Mouse (Mus musculus) liver, adult 2 months (tissue): ENCODE data around the gene Irf2bp2. TPM values are rescaled to one million over a fixed set of nuclear protein-coding genes. Genes with fewer than 3 reads are reported as not detected.

ENCODE experiments used
- DNase-seq: peaks from one replicate; pipeline ENCODE4 v3.0.0-alpha.2; 2011; ENCODE audit warnings: low read depth, low spot score; ENCODE audit errors: extremely low read depth
- H3K27ac ChIP-seq: fragments of 200-500 bp; replicated peaks from 2 replicates; pipeline ENCODE4 v1.5.1; 2012; ENCODE audit warnings: low read depth, mild to moderate bottlenecking, control low read depth, inconsistent platforms, low read length; ENCODE audit not compliant: insufficient read depth
- H3K27me3 ChIP-seq: fragments of 200-500 bp; 2 replicates; pipeline ENCODE4 v1.6.1; 2012; ENCODE audit warnings: mild to moderate bottlenecking, moderate library complexity, low read length, inconsistent platforms; ENCODE audit not compliant: control insufficient read depth, insufficient read depth
- H3K36me3 ChIP-seq: fragments of 200-500 bp; 2 replicates; pipeline ENCODE4 v1.6.1; 2012; ENCODE audit warnings: low read length, inconsistent platforms; ENCODE audit not compliant: control insufficient read depth, insufficient read depth
- H3K4me1 ChIP-seq: fragments of 200-500 bp; 2 replicates; pipeline ENCODE4 v1.6.1; 2011; ENCODE audit warnings: low read length; ENCODE audit not compliant: control insufficient read depth, insufficient read depth
- H3K4me3 ChIP-seq: fragments of 200-500 bp; 2 replicates; pipeline ENCODE4 v1.5.1; 2011; ENCODE audit warnings: low read depth, mild to moderate bottlenecking, control low read depth, low read length, moderate library complexity; ENCODE audit not compliant: insufficient read depth
- H3K79me2 ChIP-seq: fragments of 200-500 bp; 2 replicates; pipeline ENCODE4 v1.6.1; 2012; ENCODE audit warnings: inconsistent platforms, mild to moderate bottlenecking, low read length, moderate library complexity; ENCODE audit not compliant: control insufficient read depth, insufficient read depth
- H3K9ac ChIP-seq: fragments of 200-500 bp; 2 replicates; pipeline ENCODE4 v1.6.1; 2012; ENCODE audit warnings: low read depth, mild to moderate bottlenecking, control low read depth, inconsistent platforms, low read length
- CTCF ChIP-seq: fragments of 200-500 bp; IDR thresholded peaks from 2 replicates; pipeline ENCODE4 v1.5.1; 2011; ENCODE audit warnings: low read depth, low read length, control low read depth
- POLR2A ChIP-seq: fragments of 200-500 bp; IDR thresholded peaks from 2 replicates; pipeline ENCODE4 v1.6.1; 2011; ENCODE audit warnings: low read length, control low read depth; ENCODE audit not compliant: insufficient read depth; ENCODE audit errors: extremely low read depth
- WGBS: fragments of 180-500 bp; shearing (Covaris S2); methylation state at CpG from one replicate; pipeline ENCODE4 v1.1.7; 2018; 5-methylcytosine and 5-hydroxymethylcytosine counted together
- polyA plus RNA-seq: library from polyadenylated mRNA; depleted of rRNA; stranded (reverse); fragments of >200 nt; gene quantifications from 2 replicates; pipeline ENCODE4 v1.2.3, GENCODE M21; 2012
- total RNA-seq: library from RNA; depleted of rRNA; stranded (reverse); fragments of >200 nt; gene quantifications from 2 replicates; pipeline ENCODE4 v1.2.3, GENCODE M21; 2014

Irf2bp2 gene
- total and polyA plus RNA-seq, 2 experiments = 20.3 to 26.3 TPM

DNA sequence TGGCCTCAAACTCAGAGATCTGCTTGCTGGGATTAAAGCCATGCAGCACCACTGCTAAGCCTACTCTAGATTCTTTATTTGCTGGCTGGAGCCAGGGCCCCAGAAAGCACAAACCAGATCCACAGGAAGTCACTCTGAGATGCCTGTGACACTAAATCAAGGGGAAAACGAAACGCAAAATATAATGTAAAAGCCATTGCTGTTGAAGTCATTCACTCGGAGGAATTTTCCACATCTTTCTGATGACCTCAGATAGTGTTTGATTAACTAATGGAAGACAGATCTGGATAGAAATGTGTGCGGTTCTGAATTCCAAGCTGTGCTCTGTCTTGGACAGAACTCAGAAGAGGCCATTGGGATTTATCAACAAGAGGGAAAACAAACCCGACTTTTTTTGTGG is 22.9 kb upstream of the Irf2bp2 start:
- no peaks in the 10 kb centered on the region for H3K27me3 ChIP-seq
- WGBS = 70% methylated on average over 5 of the region's 5 CpGs
- no peak overlapping the region for H3K27ac ChIP-seq
- no peak overlapping the region for H3K4me3 ChIP-seq
- TF ChIP-seq CTCF (no peak), POLR2A (no peak)
- H3K36me3 ChIP-seq = no peaks in the 10 kb centered on the region
- DNase-seq = no peak
- H3K79me2 ChIP-seq = no peaks in the 10 kb centered on the region
- H3K4me1 ChIP-seq = peaks cover 9% of the 10 kb centered on the region
- H3K9ac ChIP-seq = no peak overlapping the region

GRCm38 (mm10) chr8:126615765-126616164 is 22.0 kb upstream of the Irf2bp2 start:
- WGBS = 48% methylated on average over 9 of the region's 9 CpGs

GRCm38 (mm10) chr8:126614740-126615132 is 20.9 kb upstream of the Irf2bp2 start:
- TF ChIP-seq CTCF (no peak), POLR2A (no peak)
- Histone ChIP-seq H3K36me3 (no peaks in the 10 kb centered on the region), H3K79me2 (no peaks in the 10 kb centered on the region), H3K27ac (peak overlapping the region; percentile 83), H3K27me3 (no peaks in the 10 kb centered on the region), H3K4me1 (peaks cover 9% of the 10 kb centered on the region), H3K9ac (peak overlapping the region; percentile 3; the same call in 1 of the 2 replicates), H3K4me3 (no peak overlapping the region)
- peak; percentile 63 for DNase-seq
- 40% methylated on average over 5 of the region's 5 CpGs for WGBS

More at GRCm38 (mm10) chr8:126615765-126616164, 22.0 kb upstream of the Irf2bp2 start:
- Histone ChIP-seq H3K4me3 (no peak overlapping the region), H3K79me2 (no peaks in the 10 kb centered on the region), H3K4me1 (peaks cover 9% of the 10 kb centered on the region), H3K36me3 (no peaks in the 10 kb centered on the region), H3K9ac (no peak overlapping the region; the same call in 1 of the 2 replicates), H3K27me3 (no peaks in the 10 kb centered on the region), H3K27ac (peak overlapping the region; percentile 14; the same call in 1 of the 2 replicates)
- TF ChIP-seq POLR2A = no peak
- TF ChIP-seq CTCF = no peak
- DNase-seq = no peak

GRCm38 (mm10) chr8:126614062-126614739 is 20.4 kb upstream of the Irf2bp2 start:
- DNase-seq = peak; percentile 100
- Histone ChIP-seq H3K4me1 (peaks cover 12% of the 10 kb centered on the region), H3K27me3 (no peaks in the 10 kb centered on the region), H3K79me2 (no peaks in the 10 kb centered on the region), H3K9ac (peak overlapping the region; percentile 3; the same call in 1 of the 2 replicates), H3K36me3 (no peaks in the 10 kb centered on the region), H3K4me3 (no peak overlapping the region), H3K27ac (peak overlapping the region; percentile 83)
- no peak for TF ChIP-seq CTCF
- no peak for TF ChIP-seq POLR2A
- WGBS = 23% methylated on average over 8 of the region's 8 CpGs

- no peak overlapping the region for H3K9ac ChIP-seq
- no peak overlapping the region for H3K4me3 ChIP-seq
- H3K36me3 ChIP-seq = no peaks in the 10 kb centered on the region
- H3K4me1 ChIP-seq = peaks cover 12% of the 10 kb centered on the region
- TF ChIP-seq POLR2A (no peak), CTCF (no peak)
- no peak for DNase-seq
- WGBS = 60% methylated on average over 5 of the region's 5 CpGs
- no peaks in the 10 kb centered on the region for H3K79me2 ChIP-seq
- no peaks in the 10 kb centered on the region for H3K27me3 ChIP-seq
- H3K27ac ChIP-seq = no peak overlapping the region; the same call in 1 of the 2 replicates
Measured at GRCm38 (mm10) chr8:126613143-126613542, 19.4 kb upstream of the Irf2bp2 start.

- Histone ChIP-seq H3K36me3 (no peaks in the 10 kb centered on the region), H3K27ac (no peak overlapping the region), H3K9ac (no peak overlapping the region), H3K27me3 (no peaks in the 10 kb centered on the region), H3K79me2 (no peaks in the 10 kb centered on the region), H3K4me3 (no peak overlapping the region), H3K4me1 (peaks cover 12% of the 10 kb centered on the region)
- WGBS = 92% methylated on average over 3 of the region's 3 CpGs
- TF ChIP-seq CTCF (no peak), POLR2A (no peak)
- DNase-seq = no peak
Measured at GRCm38 (mm10) chr8:126612739-126613138, 19.0 kb upstream of the Irf2bp2 start.
